Mouse (Mus musculus) embryonic facial prominence, embryonic 13.5 days (tissue): ENCODE measurements around the gene Mcts2. TPM values are rescaled to one million over a fixed set of nuclear protein-coding genes. Genes with fewer than 3 reads are reported as not detected.
A peak's percentile ranks its signal among the peaks of the same experiment; 100 is the strongest.

Experiments used
- ATAC-seq: fragments of 200-750 bp; cut with Nextera tagmentation; 2 replicates; pipeline ENCODE4 v1.8.0; 2017; ENCODE audit warnings: low read depth; ENCODE audit not compliant: insufficient number of reproducible peaks, insufficient read depth, low FRiP score, low TSS enrichment
- H3K27ac ChIP-seq: fragments of 300-500 bp; sonication (generic); 2 replicates; pipeline ENCODE4 v1.5.1; 2015; ENCODE audit warnings: moderate library complexity, mild to moderate bottlenecking, inconsistent platforms
- H3K27me3 ChIP-seq: fragments of 300-500 bp; sonication (generic); 2 replicates; pipeline ENCODE4 v1.6.1; 2015; ENCODE audit warnings: mild to moderate bottlenecking, inconsistent platforms
- H3K36me3 ChIP-seq: fragments of 300-500 bp; sonication (generic); 2 replicates; pipeline ENCODE4 v1.6.1; 2015; ENCODE audit warnings: mild to moderate bottlenecking, inconsistent platforms
- H3K4me1 ChIP-seq: fragments of 300-500 bp; sonication (generic); 2 replicates; pipeline ENCODE4 v1.6.1; 2015; ENCODE audit warnings: inconsistent platforms
- H3K4me2 ChIP-seq: fragments of 300-500 bp; sonication (generic); 2 replicates; pipeline ENCODE4 v1.6.1; 2015; ENCODE audit warnings: moderate library complexity, mild to moderate bottlenecking, inconsistent platforms
- H3K4me3 ChIP-seq: fragments of 300-500 bp; sonication (generic); 2 replicates; pipeline ENCODE4 v1.5.1; 2015; ENCODE audit warnings: mild to moderate bottlenecking, inconsistent platforms
- H3K9ac ChIP-seq: fragments of 300-500 bp; sonication (generic); 2 replicates; pipeline ENCODE4 v1.6.1; 2015; ENCODE audit warnings: mild to moderate bottlenecking, inconsistent platforms
- H3K9me3 ChIP-seq: fragments of 300-500 bp; sonication (generic); 2 replicates; pipeline ENCODE4 v1.6.1; 2016; ENCODE audit warnings: inconsistent platforms
- WGBS: fragments of 180-500 bp; shearing (Covaris S2); methylation state at CpG from one replicate; pipeline ENCODE4 v1.1.7; 2015; ENCODE audit warnings: mixed read lengths; 5-methylcytosine and 5-hydroxymethylcytosine counted together
- polyA plus RNA-seq: library from polyadenylated mRNA; unstranded; fragments of >200 nt; fragmentation: Nextera tagmentation; extraction: Ambion mirVana; gene quantifications from 2 replicates; pipeline ENCODE4 v1.2.1, GENCODE M21; 2015

Mcts2 gene
- polyA plus RNA-seq, 1 experiment from 2014 or later, result 40.7 TPM

- peak overlapping the region; percentile 55 for H3K9ac ChIP-seq
- peaks cover 54% of the 10 kb centered on the region for H3K36me3 ChIP-seq
- peak overlapping the region; percentile 98 for H3K27ac ChIP-seq
- ATAC-seq, result peak; percentile 78
- H3K4me3 ChIP-seq, result no peak overlapping the region
- WGBS, result 25% methylated on average over 22 of the region's 22 CpGs
- H3K27me3 ChIP-seq, result no peaks in the 10 kb centered on the region
- peaks cover 47% of the 10 kb centered on the region for H3K4me1 ChIP-seq
- H3K9me3 ChIP-seq, result no peaks in the 10 kb centered on the region
- peak overlapping the region; percentile 39 for H3K4me2 ChIP-seq
These were observed 19.2 kb downstream of the Mcts2 start for GRCm38 (mm10) chr2:152705993-152706571.

- Histone ChIP-seq H3K4me2 (peak overlapping the region; percentile 68), H3K36me3 (peaks cover 43% of the 10 kb centered on the region), H3K4me3 (peak overlapping the region; percentile 41), H3K27ac (peak overlapping the region; percentile 98), H3K4me1 (peaks cover 47% of the 10 kb centered on the region), H3K9me3 (no peaks in the 10 kb centered on the region), H3K27me3 (no peaks in the 10 kb centered on the region), H3K9ac (peak overlapping the region; percentile 74)
- 20% methylated on average over 7 of the region's 7 CpGs for WGBS
- ATAC-seq, result no peak
These were observed 20.4 kb downstream of the Mcts2 start for GRCm38 (mm10) chr2:152707186-152707585.

- Histone ChIP-seq H3K4me1 (peaks cover 47% of the 10 kb centered on the region), H3K27ac (peak overlapping the region; percentile 98), H3K4me3 (peak overlapping the region; percentile 41), H3K27me3 (no peaks in the 10 kb centered on the region), H3K4me2 (peak overlapping the region; percentile 68), H3K9me3 (no peaks in the 10 kb centered on the region), H3K36me3 (peaks cover 39% of the 10 kb centered on the region), H3K9ac (peak overlapping the region; percentile 74)
- ATAC-seq, result peak; percentile 87
- WGBS, result 2% methylated on average over 31 of the region's 31 CpGs
These were observed 20.8 kb downstream of the Mcts2 start for GRCm38 (mm10) chr2:152707627-152708026.

- Histone ChIP-seq H3K36me3 (peaks cover 25% of the 10 kb centered on the region), H3K27me3 (no peaks in the 10 kb centered on the region), H3K4me3 (no peak overlapping the region), H3K9me3 (no peaks in the 10 kb centered on the region), H3K27ac (peak overlapping the region; percentile 98; the same call in 1 of the 2 replicates), H3K4me2 (no peak overlapping the region), H3K4me1 (peaks cover 41% of the 10 kb centered on the region), H3K9ac (no peak overlapping the region)
- no peak for ATAC-seq
- WGBS, result 84% methylated on average over 5 of the region's 5 CpGs
These were observed 22.2 kb downstream of the Mcts2 start for GRCm38 (mm10) chr2:152709066-152709465.

- no peak overlapping the region for H3K4me3 ChIP-seq
- H3K4me1 ChIP-seq, result peaks cover 12% of the 10 kb centered on the region
- H3K9ac ChIP-seq, result no peak overlapping the region
- no peak overlapping the region; the same call in 1 of the 2 replicates for H3K4me2 ChIP-seq
- H3K27ac ChIP-seq, result 0 out of 2 replicates have a peak overlapping the region, but pooled peaks have one; percentile 39
- H3K36me3 ChIP-seq, result no peaks in the 10 kb centered on the region
- H3K9me3 ChIP-seq, result no peaks in the 10 kb centered on the region
- H3K27me3 ChIP-seq, result no peaks in the 10 kb centered on the region
- 55% methylated on average over 6 of the region's 6 CpGs for WGBS
- no peak for ATAC-seq
These were observed 29.5 kb downstream of the Mcts2 start for GRCm38 (mm10) chr2:152716241-152716772.

GRCm38 (mm10) chr2:152717652-152718051, 30.8 kb downstream of the Mcts2 start:
- H3K9me3 ChIP-seq, result no peaks in the 10 kb centered on the region
- 66% methylated on average over 11 of the region's 11 CpGs for WGBS
- no peak overlapping the region for H3K27ac ChIP-seq
- H3K27me3 ChIP-seq, result no peaks in the 10 kb centered on the region
- H3K4me3 ChIP-seq, result no peak overlapping the region
- H3K4me1 ChIP-seq, result peaks cover 12% of the 10 kb centered on the region
- H3K9ac ChIP-seq, result no peak overlapping the region
- ATAC-seq, result no peak
- H3K4me2 ChIP-seq, result no peak overlapping the region
- H3K36me3 ChIP-seq, result no peaks in the 10 kb centered on the region

GRCm38 (mm10) chr2:152718076-152718475, 31.2 kb downstream of the Mcts2 start:
- no peak overlapping the region for H3K27ac ChIP-seq

GRCm38 (mm10) chr2:152723651-152724331, 37.0 kb downstream of the Mcts2 start:
- Histone ChIP-seq H3K9me3 (no peaks in the 10 kb centered on the region), H3K27ac (0 out of 2 replicates have a peak overlapping the region, but pooled peaks have one; percentile 57), H3K4me3 (peak overlapping the region; percentile 39), H3K27me3 (no peaks in the 10 kb centered on the region), H3K9ac (peak overlapping the region; percentile 76), H3K36me3 (no peaks in the 10 kb centered on the region), H3K4me1 (peaks cover 26% of the 10 kb centered on the region), H3K4me2 (peak overlapping the region; percentile 74)
- 4% methylated on average over 37 of the region's 37 CpGs for WGBS
- ATAC-seq, result no peak

More at GRCm38 (mm10) chr2:152718076-152718475, 31.2 kb downstream of the Mcts2 start:
- H3K4me1 ChIP-seq, result peaks cover 12% of the 10 kb centered on the region
- no peak overlapping the region for H3K9ac ChIP-seq
- H3K36me3 ChIP-seq, result no peaks in the 10 kb centered on the region
- no peaks in the 10 kb centered on the region for H3K9me3 ChIP-seq
- ATAC-seq, result no peak
- WGBS, result 42% methylated on average over 6 of the region's 6 CpGs
- no peak overlapping the region for H3K4me3 ChIP-seq
- no peaks in the 10 kb centered on the region for H3K27me3 ChIP-seq
- H3K4me2 ChIP-seq, result no peak overlapping the region

- Histone ChIP-seq H3K9me3 (no peaks in the 10 kb centered on the region), H3K27ac (no peak overlapping the region), H3K4me2 (peak overlapping the region; percentile 74), H3K4me3 (peak overlapping the region; percentile 39), H3K27me3 (no peaks in the 10 kb centered on the region), H3K4me1 (peaks cover 32% of the 10 kb centered on the region), H3K9ac (peak overlapping the region; percentile 76), H3K36me3 (no peaks in the 10 kb centered on the region)
- no peak for ATAC-seq
- 67% methylated on average over 3 of the region's 3 CpGs for WGBS
These were observed 37.5 kb downstream of the Mcts2 start for GRCm38 (mm10) chr2:152724332-152724723.

GRCm38 (mm10) chr2:152725178-152725750, 38.4 kb downstream of the Mcts2 start:
- no peak for ATAC-seq

GRCm38 (mm10) chr2:152726213-152726612, 39.4 kb downstream of the Mcts2 start:
- H3K27me3 ChIP-seq, result no peaks in the 10 kb centered on the region
- peaks cover 47% of the 10 kb centered on the region for H3K4me1 ChIP-seq
- no peaks in the 10 kb centered on the region for H3K9me3 ChIP-seq
- WGBS, result 76% methylated on average over 6 of the region's 6 CpGs
- no peaks in the 10 kb centered on the region for H3K36me3 ChIP-seq
- ATAC-seq, result no peak
- H3K4me2 ChIP-seq, result no peak overlapping the region
- H3K4me3 ChIP-seq, result no peak overlapping the region
- H3K9ac ChIP-seq, result no peak overlapping the region
- H3K27ac ChIP-seq, result no peak overlapping the region

More at GRCm38 (mm10) chr2:152725178-152725750, 38.4 kb downstream of the Mcts2 start:
- 74% methylated on average over 15 of the region's 15 CpGs for WGBS
- Histone ChIP-seq H3K27ac (no peak overlapping the region), H3K4me3 (no peak overlapping the region), H3K9me3 (no peaks in the 10 kb centered on the region), H3K36me3 (no peaks in the 10 kb centered on the region), H3K4me2 (no peak overlapping the region), H3K4me1 (peaks cover 41% of the 10 kb centered on the region), H3K9ac (no peak overlapping the region), H3K27me3 (no peaks in the 10 kb centered on the region)
